Mouse (Mus musculus) olfactory bulb, adult 2 months (tissue): ENCODE data around the gene Fam81b.

Source experiments
- CTCF ChIP-seq: fragments of 200-500 bp; IDR thresholded peaks from 2 replicates; pipeline ENCODE4 v1.5.1; 2012; ENCODE audit warnings: low read depth, mild to moderate bottlenecking, low read length, moderate library complexity; ENCODE audit not compliant: insufficient read depth
- POLR2A ChIP-seq: fragments of 200-500 bp; IDR thresholded peaks from 2 replicates; pipeline ENCODE4 v1.6.1; 2012; ENCODE audit warnings: mild to moderate bottlenecking, low read depth, low read length, moderate library complexity; ENCODE audit not compliant: insufficient read depth

DNA sequence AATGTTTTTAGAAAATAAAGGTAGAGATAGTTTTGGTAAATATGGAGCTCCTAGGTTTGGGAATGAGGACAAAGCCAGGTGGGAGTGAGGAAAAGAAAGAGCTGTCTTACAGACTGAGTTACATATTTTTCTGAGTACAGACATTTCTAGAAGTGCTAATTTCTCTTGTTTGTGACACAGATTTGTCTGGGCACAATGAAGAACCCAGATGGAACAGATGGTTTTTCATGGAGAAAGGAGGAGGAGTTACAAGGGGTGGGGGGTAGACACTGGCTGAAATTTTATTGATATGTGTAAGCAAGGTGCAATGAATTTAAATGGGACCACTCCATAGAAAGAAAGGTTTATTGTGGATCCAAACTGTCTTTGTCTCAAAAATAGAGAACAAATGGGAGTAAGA lies 109.9 kb downstream of the Fam81b start:
- TF ChIP-seq POLR2A: no peak
- TF ChIP-seq CTCF: no peak
